Mouse (Mus musculus) stomach, embryonic 14.5 days (tissue): ENCODE measurements around the gene Kcnk7. TPM values are rescaled to one million over a fixed set of nuclear protein-coding genes. Genes with fewer than 3 reads are reported as not detected.
A peak's percentile ranks its signal among the peaks of the same experiment; 100 is the strongest.

ENCODE experiments used
- ATAC-seq: fragments of 200-750 bp; cut with Nextera tagmentation; 2 replicates; pipeline ENCODE4 v1.8.0; 2017; ENCODE audit warnings: low read depth, moderate TSS enrichment; ENCODE audit not compliant: insufficient number of reproducible peaks, insufficient read depth, low FRiP score
- H3K27ac ChIP-seq: fragments of 300-500 bp; sonication (generic); 2 replicates; pipeline ENCODE4 v1.5.1; 2014; ENCODE audit warnings: mild to moderate bottlenecking, low read length, moderate library complexity, mixed read lengths
- H3K27me3 ChIP-seq: fragments of 300-500 bp; sonication (generic); 2 replicates; pipeline ENCODE4 v1.6.1; 2014; ENCODE audit warnings: low read length, control low read depth, mixed read lengths; ENCODE audit not compliant: control insufficient read depth, insufficient read depth
- H3K36me3 ChIP-seq: fragments of 300-500 bp; sonication (generic); 2 replicates; pipeline ENCODE4 v1.6.1; 2014; ENCODE audit warnings: mild to moderate bottlenecking, control low read depth, low read length, moderate library complexity, mixed read lengths; ENCODE audit not compliant: control insufficient read depth, insufficient read depth
- H3K4me1 ChIP-seq: fragments of 300-500 bp; sonication (generic); 2 replicates; pipeline ENCODE4 v1.6.1; 2014; ENCODE audit warnings: low read length, control low read depth, mixed read lengths; ENCODE audit not compliant: control insufficient read depth, insufficient read depth
- H3K4me2 ChIP-seq: fragments of 300-500 bp; sonication (generic); replicated peaks from 2 replicates; pipeline ENCODE4 v1.6.1; 2014; ENCODE audit warnings: low read depth, low read length, control low read depth
- H3K4me3 ChIP-seq: fragments of 300-500 bp; sonication (generic); 2 replicates; pipeline ENCODE4 v1.5.1; 2014; ENCODE audit warnings: low read depth, low read length, control low read depth
- H3K9ac ChIP-seq: fragments of 300-500 bp; sonication (generic); replicated peaks from 2 replicates; pipeline ENCODE4 v1.6.1; 2014; ENCODE audit warnings: low read depth, mild to moderate bottlenecking, control low read depth, low read length, moderate library complexity, mixed read lengths
- H3K9me3 ChIP-seq: fragments of 300-500 bp; sonication (generic); 2 replicates; pipeline ENCODE4 v1.6.1; 2016; ENCODE audit warnings: low read depth, low read length, control low read depth; ENCODE audit not compliant: control insufficient read depth
- WGBS: fragments of 180-500 bp; shearing (Covaris S2); extraction: QIAGEN DNeasy Blood & Tissue Kit; methylation state at CpG from one replicate; pipeline ENCODE4 v1.1.7; 2014; 5-methylcytosine and 5-hydroxymethylcytosine counted together
- polyA plus RNA-seq: library from polyadenylated mRNA; unstranded; fragments of >200 nt; fragmentation: Nextera tagmentation; extraction: Ambion mirVana; gene quantifications from 2 replicates; pipeline ENCODE4 v1.2.1, GENCODE M21; 2014

Gene Kcnk7
- polyA plus RNA-seq, 1 experiment from 2014 or later, result 0.84 TPM

GRCm38 (mm10) chr19:5731264-5731978 is 27.3 kb downstream of the Kcnk7 start:
- ATAC-seq, result peak; percentile 87
- WGBS, result under 1% methylated on average over 47 of the region's 47 CpGs
- H3K9me3 ChIP-seq, result no peaks in the 10 kb centered on the region
- no peaks in the 10 kb centered on the region; the same call in 1 of the 2 replicates for H3K36me3 ChIP-seq
- H3K27ac ChIP-seq, result peak overlapping the region; percentile 15; the same call in 1 of the 2 replicates
- peak overlapping the region; percentile 47 for H3K4me3 ChIP-seq
- H3K9ac ChIP-seq, result peak overlapping the region; percentile 26
- peak overlapping the region; percentile 99 for H3K4me2 ChIP-seq
- no peaks in the 10 kb centered on the region for H3K27me3 ChIP-seq
- H3K4me1 ChIP-seq, result peaks cover 36% of the 10 kb centered on the region

GRCm38 (mm10) chr19:5734325-5734724 is 30.2 kb downstream of the Kcnk7 start:
- no peak overlapping the region for H3K4me2 ChIP-seq
- no peaks in the 10 kb centered on the region; the same call in 1 of the 2 replicates for H3K36me3 ChIP-seq
- H3K4me3 ChIP-seq, result no peak overlapping the region
- no peak for ATAC-seq
- no peaks in the 10 kb centered on the region for H3K9me3 ChIP-seq
- no peaks in the 10 kb centered on the region for H3K27me3 ChIP-seq
- no peak overlapping the region for H3K9ac ChIP-seq
- WGBS, result 81% methylated on average over 9 of the region's 9 CpGs
- H3K27ac ChIP-seq, result no peak overlapping the region
- peaks cover 14% of the 10 kb centered on the region; the same call in 1 of the 2 replicates for H3K4me1 ChIP-seq

- WGBS, result 58% methylated on average over 2 of the region's 2 CpGs
- no peak overlapping the region for H3K27ac ChIP-seq
- no peak overlapping the region for H3K4me2 ChIP-seq
- no peaks in the 10 kb centered on the region for H3K27me3 ChIP-seq
- no peaks in the 10 kb centered on the region for H3K9me3 ChIP-seq
- no peak overlapping the region for H3K9ac ChIP-seq
- H3K36me3 ChIP-seq, result no peaks in the 10 kb centered on the region
- no peak for ATAC-seq
- no peak overlapping the region for H3K4me3 ChIP-seq
- peaks cover 23% of the 10 kb centered on the region for H3K4me1 ChIP-seq
Observed at GRCm38 (mm10) chr19:5739446-5739845, 35.3 kb downstream of the Kcnk7 start.

- Histone ChIP-seq H3K4me3 (peak within 1 kb of the TSS; percentile 77), H3K27ac (peak within 1 kb of the TSS; percentile 94), H3K4me2 (peak within 1 kb of the TSS; percentile 98), H3K27me3 (no peaks in the 10 kb centered on the region), H3K9ac (peak within 1 kb of the TSS; percentile 89), H3K36me3 (no peaks in the 10 kb centered on the region), H3K4me1 (peaks cover 27% of the 10 kb centered on the region), H3K9me3 (no peaks in the 10 kb centered on the region)
- peak; percentile 31; the same call in 1 of the 2 replicates for ATAC-seq
- WGBS, result 22% methylated on average over 14 of the region's 14 CpGs
Observed at GRCm38 (mm10) chr19:5740320-5741317, 36.5 kb downstream of the Kcnk7 start, which contains the start of gene Ltbp3. Gene Ltbp3 (plus strand): TSS chr19:5740904.

GRCm38 (mm10) chr19:5741641-5742240 is 37.6 kb downstream of the Kcnk7 start:
- ATAC-seq, result peak; percentile 70
- H3K4me1 ChIP-seq, result peaks cover 36% of the 10 kb centered on the region
- H3K36me3 ChIP-seq, result no peaks in the 10 kb centered on the region
- peak overlapping the region; percentile 98 for H3K4me2 ChIP-seq
- H3K27ac ChIP-seq, result peak overlapping the region; percentile 94
- H3K4me3 ChIP-seq, result peak overlapping the region; percentile 77
- H3K9ac ChIP-seq, result peak overlapping the region; percentile 89
- no peaks in the 10 kb centered on the region for H3K9me3 ChIP-seq
- WGBS, result under 1% methylated on average over 47 of the region's 55 CpGs
- no peaks in the 10 kb centered on the region for H3K27me3 ChIP-seq

- H3K36me3 ChIP-seq, result no peaks in the 10 kb centered on the region
- peak overlapping the region; percentile 77 for H3K4me3 ChIP-seq
- H3K27ac ChIP-seq, result peak overlapping the region; percentile 94
- H3K27me3 ChIP-seq, result no peaks in the 10 kb centered on the region
- peak overlapping the region; percentile 89 for H3K9ac ChIP-seq
- H3K4me2 ChIP-seq, result peak overlapping the region; percentile 98
- no peaks in the 10 kb centered on the region for H3K9me3 ChIP-seq
- WGBS, result 2% methylated on average over 32 of the region's 32 CpGs
- ATAC-seq, result 0 out of 2 replicates have a peak, but pooled peaks have one; percentile 28
- peaks cover 36% of the 10 kb centered on the region for H3K4me1 ChIP-seq
Observed at GRCm38 (mm10) chr19:5742241-5742641, 38.1 kb downstream of the Kcnk7 start.

- no peak for ATAC-seq
- Histone ChIP-seq H3K4me2 (peak overlapping the region; percentile 98; the same call in 1 of the 2 replicates), H3K4me3 (no peak overlapping the region), H3K27ac (no peak overlapping the region), H3K9ac (no peak overlapping the region), H3K4me1 (peaks cover 36% of the 10 kb centered on the region), H3K27me3 (no peaks in the 10 kb centered on the region), H3K36me3 (no peaks in the 10 kb centered on the region), H3K9me3 (no peaks in the 10 kb centered on the region)
- WGBS, result 48% methylated on average over 5 of the region's 5 CpGs
Observed at GRCm38 (mm10) chr19:5743576-5743975, 39.4 kb downstream of the Kcnk7 start.
